17 mouse cellular contexts compared by ENCODE assay signal in genomic region chr2:85001497-85001896, GRCm38 (mm10). TPM values are rescaled to one million over a fixed set of nuclear protein-coding genes. Genes with fewer than 3 reads are reported as not detected.
DNase-seq lines count a peak whose midpoint lies in the region; ATAC-seq and TF ChIP-seq lines count a peak whose summit lies in the region.
"Had no signal": no experiment of that assay in that cellular context is flagged by ENCODE, and none has a peak within 500 bp of the region (broad histone marks: within the 10 kb centered on the region; RNA-seq: fewer than 3 reads in every experiment).

No protein-coding gene starts in this region.

- no peaks in the 10 kb centered on the region for H3K79me2 ChIP-seq in myocyte (ENCODE audit: control insufficient read depth, insufficient read depth)

- H3ac ChIP-seq in myocyte (ENCODE audit: control insufficient read depth, insufficient read length): no peak overlapping the region

- TF ChIP-seq CTCF in hindbrain, postnatal 0 days (IDR thresholded peaks at IDR 0.05; ENCODE audit: low read depth): no peak

- no peak overlapping the region for H3K27ac ChIP-seq in hindbrain, postnatal 0 days
- H3K27ac ChIP-seq in hindbrain, embryonic 16.5 days (ENCODE audit: low read depth, low read length): no peak overlapping the region
- peak overlapping the region; percentile 39 for H3K27ac ChIP-seq in heart, embryonic 15.5 days
- H3K27ac ChIP-seq: midbrain, embryonic 10.5 days; stomach, embryonic 15.5 days had no signal

- no peaks in the 10 kb centered on the region for H3K4me1 ChIP-seq in hindbrain, postnatal 0 days (ENCODE audit: insufficient read depth, low read length)
- H3K4me1 ChIP-seq in hindbrain, embryonic 16.5 days (ENCODE audit: control insufficient read depth, insufficient read depth, low read depth, low read length): no peaks in the 10 kb centered on the region
- peaks cover 12% of the 10 kb centered on the region; the same call in 1 of the 2 replicates for H3K4me1 ChIP-seq in heart, embryonic 15.5 days (replicated peaks)
- H3K4me1 ChIP-seq: midbrain, embryonic 10.5 days; stomach, embryonic 15.5 days had no signal

- no peak for DNase-seq in hindbrain, postnatal 0 days (ENCODE audit: low spot score)
- DNase-seq in kidney, postnatal 25 days: peak; percentile 20 to 57
- DNase-seq in ovary, adult 18-20 months (ENCODE audit: low spot score): no peak
- DNase-seq in cerebellum, postnatal 25 days: no peak
- DNase-seq: cerebellum, adult 2 months; forebrain, postnatal 0 days; layer of hippocampus, postnatal 36 days had no signal

- no peak overlapping the region for H3K4me2 ChIP-seq in hindbrain, postnatal 0 days (ENCODE audit: low read depth, low read length)
- no peak overlapping the region for H3K4me2 ChIP-seq in hindbrain, embryonic 16.5 days (ENCODE audit: low read length)
- H3K4me2 ChIP-seq in heart, embryonic 15.5 days: no peak overlapping the region
- peak overlapping the region; percentile 53 for H3K4me2 ChIP-seq in myocyte (ENCODE audit: low read depth)
- H3K4me2 ChIP-seq: liver, embryonic 11.5 days; stomach, embryonic 15.5 days had no signal

- no peak overlapping the region for H3K4me3 ChIP-seq in hindbrain, postnatal 0 days (ENCODE audit: low read length)
- H3K4me3 ChIP-seq in hindbrain, embryonic 16.5 days (ENCODE audit: low read length): no peak overlapping the region
- no peak overlapping the region for H3K4me3 ChIP-seq in heart, embryonic 15.5 days
- no peak overlapping the region for H3K4me3 ChIP-seq in myocyte
- H3K4me3 ChIP-seq: midbrain, embryonic 10.5 days; stomach, embryonic 15.5 days had no signal

- no peak overlapping the region for H3K9ac ChIP-seq in hindbrain, postnatal 0 days (replicated peaks; ENCODE audit: low read length)
- no peak overlapping the region for H3K9ac ChIP-seq in hindbrain, embryonic 16.5 days (ENCODE audit: low read depth, low read length)
- H3K9ac ChIP-seq in heart, embryonic 15.5 days: no peak overlapping the region
- H3K9ac ChIP-seq: forebrain, postnatal 0 days; stomach, embryonic 15.5 days had no signal

- 57% methylated on average over 13 of the region's 13 CpGs for WGBS in hindbrain, postnatal 0 days
- 63% methylated on average over 13 of the region's 13 CpGs for WGBS in hindbrain, embryonic 16.5 days
- WGBS in heart, embryonic 15.5 days: 77% methylated on average over 13 of the region's 13 CpGs

- no peak for TF ChIP-seq POLR2A in myocyte (IDR thresholded peaks at IDR 0.05; ENCODE audit: insufficient read length, low read depth)

- no peaks in the 10 kb centered on the region for H3K9me3 ChIP-seq in hindbrain, postnatal 0 days (ENCODE audit: low read length)
- no peaks in the 10 kb centered on the region for H3K9me3 ChIP-seq in hindbrain, embryonic 16.5 days (ENCODE audit: control insufficient read depth, low read length)
- no peaks in the 10 kb centered on the region for H3K9me3 ChIP-seq in heart, embryonic 15.5 days (replicated peaks)
- H3K9me3 ChIP-seq: G1E; midbrain, embryonic 10.5 days; stomach, embryonic 15.5 days had no signal

- H3K27me3 ChIP-seq in hindbrain, postnatal 0 days (ENCODE audit: insufficient read depth, low read length): no peaks in the 10 kb centered on the region
- H3K27me3 ChIP-seq in hindbrain, embryonic 16.5 days (replicated peaks; ENCODE audit: control insufficient read depth, insufficient read depth, low read length): no peaks in the 10 kb centered on the region
- H3K27me3 ChIP-seq in heart, embryonic 15.5 days: no peaks in the 10 kb centered on the region
- H3K27me3 ChIP-seq in myocyte (ENCODE audit: control insufficient read depth, insufficient read depth, insufficient read length): no peaks in the 10 kb centered on the region
- H3K27me3 ChIP-seq: stomach, embryonic 15.5 days had no signal

- H3K36me3 ChIP-seq in hindbrain, postnatal 0 days (ENCODE audit: insufficient read depth, low read length): no peaks in the 10 kb centered on the region
- H3K36me3 ChIP-seq in hindbrain, embryonic 16.5 days (ENCODE audit: control insufficient read depth, insufficient read depth, low read length): no peaks in the 10 kb centered on the region
- no peaks in the 10 kb centered on the region for H3K36me3 ChIP-seq in heart, embryonic 15.5 days
- H3K36me3 ChIP-seq in myocyte (ENCODE audit: control insufficient read depth, insufficient read depth): no peaks in the 10 kb centered on the region
- H3K36me3 ChIP-seq: G1E; midbrain, embryonic 10.5 days; stomach, embryonic 15.5 days had no signal

- 0 out of 2 replicates have a peak, but pooled peaks have one; percentile 14 for ATAC-seq in hindbrain, postnatal 0 days
- no peak for ATAC-seq in hindbrain, embryonic 16.5 days
- ATAC-seq in heart, embryonic 15.5 days (replicated peaks; ENCODE audit: insufficient number of reproducible peaks, insufficient read depth, low FRiP score, low read depth): 0 out of 2 replicates have a peak, but pooled peaks have one; percentile 14
- ATAC-seq: forebrain, postnatal 0 days had no signal

TF ChIP-seq in myocyte, 11 proteins besides CTCF, POLR2A, EP300 and RAD21:
- TF ChIP-seq CEBPB (IDR thresholded peaks at IDR 0.05; ENCODE audit: insufficient read depth, poor library complexity, severe bottlenecking): no peak
- TF ChIP-seq POLR2AphosphoS2 (IDR thresholded peaks at IDR 0.05; ENCODE audit: insufficient read length, low read depth): no peak
- no peak for TF ChIP-seq MYOG (IDR thresholded peaks at IDR 0.05; ENCODE audit: control insufficient read depth in 1 of 3, insufficient read depth in 1 of 3, insufficient read length in 2 of 3, low read depth in 2 of 3)
- no peak for TF ChIP-seq SRF (IDR thresholded peaks at IDR 0.05; ENCODE audit: control insufficient read depth, insufficient read length, low read depth)
- TF ChIP-seq MYOD1 (IDR thresholded peaks at IDR 0.05; ENCODE audit: control insufficient read depth in 1 of 3, insufficient read length in 2 of 3, low read depth in 2 of 3): no peak
- TF ChIP-seq TCF3 (IDR thresholded peaks at IDR 0.05; ENCODE audit: insufficient read length, low read depth): no peak
- TF ChIP-seq TCF12 (IDR thresholded peaks at IDR 0.05; ENCODE audit: insufficient read depth, poor library complexity, severe bottlenecking): no peak
- TF ChIP-seq MAX (IDR thresholded peaks at IDR 0.05; ENCODE audit: low read depth): no peak

RNA-seq across cellular contexts. Expression of gene Prg3, which starts 13.5 kb away (rescaled TPM):
- not detected in 2 replicates for total RNA-seq in hindbrain, postnatal 0 days (2014; rRNA removed)
- polyA plus RNA-seq in hindbrain, postnatal 0 days (2015; fragmentation: Nextera tagmentation; extraction: Ambion mirVana): not detected in 2 replicates
- polyA plus RNA-seq in hindbrain, embryonic 16.5 days (2015; fragmentation: Nextera tagmentation; extraction: Ambion mirVana): not detected in 2 replicates
- not detected in 2 replicates for polyA plus RNA-seq in heart, embryonic 15.5 days (2015; fragmentation: Nextera tagmentation; extraction: Ambion mirVana)
- polyA plus RNA-seq in myocyte (2012; fragmentation: generic; extraction: Trizol): not detected
- total RNA-seq: forebrain, postnatal 0 days; heart, adult 18-20 months; layer of hippocampus, postnatal 36 days had no signal
- polyA plus RNA-seq: cerebellum, adult 2 months; embryonic facial prominence, embryonic 11.5 days; forebrain, postnatal 0 days; midbrain, embryonic 10.5 days; neural tube, embryonic 11.5 days had no signal

RNA-seq across cellular contexts. Expression of gene Prg2, which starts 21.2 kb away (rescaled TPM):
- total RNA-seq in hindbrain, postnatal 0 days (2014; rRNA removed): not detected in 2 replicates
- not detected in 2 replicates for polyA plus RNA-seq in hindbrain, postnatal 0 days (2015; fragmentation: Nextera tagmentation; extraction: Ambion mirVana)
- polyA plus RNA-seq in hindbrain, embryonic 16.5 days (2015; fragmentation: Nextera tagmentation; extraction: Ambion mirVana): 0.45 TPM in 1 of 2 replicates, not detected in the other
- 0.35 and 0.57 TPM in 2 replicates for polyA plus RNA-seq in heart, embryonic 15.5 days (2015; fragmentation: Nextera tagmentation; extraction: Ambion mirVana)
- polyA plus RNA-seq in myocyte (2012; fragmentation: generic; extraction: Trizol): not detected
- total RNA-seq: forebrain, postnatal 0 days; heart, adult 18-20 months; layer of hippocampus, postnatal 36 days had no signal
- polyA plus RNA-seq: forebrain, postnatal 0 days; G1E; midbrain, embryonic 10.5 days; neural tube, embryonic 11.5 days had no signal

RNA-seq across cellular contexts. Expression of gene Ssrp1, which starts 35.5 kb away (rescaled TPM):
- total RNA-seq in hindbrain, postnatal 0 days (2014; rRNA removed): 178 and 196 TPM in 2 replicates
- 141 and 142 TPM in 2 replicates for polyA plus RNA-seq in hindbrain, postnatal 0 days (2015; fragmentation: Nextera tagmentation; extraction: Ambion mirVana)
- polyA plus RNA-seq in hindbrain, embryonic 16.5 days (2015; fragmentation: Nextera tagmentation; extraction: Ambion mirVana): 156 and 166 TPM in 2 replicates
- polyA plus RNA-seq in heart, embryonic 15.5 days (2015; fragmentation: Nextera tagmentation; extraction: Ambion mirVana): 104 and 141 TPM in 2 replicates
- polyA plus RNA-seq in myocyte (2012; fragmentation: generic; extraction: Trizol): 123 TPM

RNA-seq across cellular contexts. Expression of gene P2rx3, which starts 35.8 kb away (rescaled TPM):
- total RNA-seq in hindbrain, postnatal 0 days (2014; rRNA removed): 1.1 and 1.7 TPM in 2 replicates
- polyA plus RNA-seq in hindbrain, postnatal 0 days (2015; fragmentation: Nextera tagmentation; extraction: Ambion mirVana): 2.6 and 3.3 TPM in 2 replicates
- 8.0 and 11.2 TPM in 2 replicates for polyA plus RNA-seq in hindbrain, embryonic 16.5 days (2015; fragmentation: Nextera tagmentation; extraction: Ambion mirVana)
- polyA plus RNA-seq in heart, embryonic 15.5 days (2015; fragmentation: Nextera tagmentation; extraction: Ambion mirVana): 0.33 and 0.68 TPM in 2 replicates
- polyA plus RNA-seq in myocyte (2012; fragmentation: generic; extraction: Trizol): 53.1 TPM
- total RNA-seq: forebrain, postnatal 0 days had no signal
- polyA plus RNA-seq: G1E had no signal

RNA-seq across cellular contexts. Expression of gene Tnks1bp1, which starts 46.3 kb away (rescaled TPM):
- 70.0 and 113 TPM in 2 replicates for total RNA-seq in hindbrain, postnatal 0 days (2014; rRNA removed)
- polyA plus RNA-seq in hindbrain, postnatal 0 days (2015; fragmentation: Nextera tagmentation; extraction: Ambion mirVana): 17.4 and 19.3 TPM in 2 replicates
- 19.6 and 29.8 TPM in 2 replicates for polyA plus RNA-seq in hindbrain, embryonic 16.5 days (2015; fragmentation: Nextera tagmentation; extraction: Ambion mirVana)
- polyA plus RNA-seq in heart, embryonic 15.5 days (2015; fragmentation: Nextera tagmentation; extraction: Ambion mirVana): 23.9 and 31.7 TPM in 2 replicates
- polyA plus RNA-seq in myocyte (2012; fragmentation: generic; extraction: Trizol): 84.0 TPM

Comparison
In these comparisons a context has a peak if more than half of its experiments do, and no peak if none do; other contexts are left out.
1. DNase-seq: peak in kidney, postnatal 25 days (2 of 2); none in hindbrain, postnatal 0 days (single experiment), ovary, adult 18-20 months (single experiment) and cerebellum, postnatal 25 days (0 of 2).